Mouse (Mus musculus) liver, postnatal 0 days (tissue): ENCODE measurements around the gene 4930444G20Rik. TPM values are rescaled to one million over a fixed set of nuclear protein-coding genes. Genes with fewer than 3 reads are reported as not detected.
A peak's percentile ranks its signal among the peaks of the same experiment; 100 is the strongest.
"Not testable (repeated sequence)": the region's sequence is repeated elsewhere in the genome, so short reads cannot be mapped to it uniquely, and the experiment has no call there.

Experiments
- ATAC-seq: fragments of 200-750 bp; cut with Nextera tagmentation; 2 replicates; pipeline ENCODE4 v1.8.0; 2017; ENCODE audit warnings: mild to moderate bottlenecking, moderate library complexity
- DNase-seq: peaks from one replicate; pipeline ENCODE4 v3.0.0-alpha.2; 2016
- H3K27ac ChIP-seq: fragments of 300-500 bp; sonication (generic); 2 replicates; pipeline ENCODE4 v1.5.1; 2014; ENCODE audit warnings: antibody characterized with exemption, moderate library complexity, mild to moderate bottlenecking, low read depth
- H3K27me3 ChIP-seq: fragments of 300-500 bp; sonication (generic); 2 replicates; pipeline ENCODE4 v1.6.1; 2014; ENCODE audit warnings: low read length, control low read depth, mixed read lengths; ENCODE audit not compliant: insufficient read depth
- H3K36me3 ChIP-seq: fragments of 300-500 bp; sonication (generic); replicated peaks from 2 replicates; pipeline ENCODE4 v1.6.1; 2014; ENCODE audit warnings: mild to moderate bottlenecking, control low read depth, low read length, moderate library complexity, mixed read lengths; ENCODE audit not compliant: insufficient read depth
- H3K4me1 ChIP-seq: fragments of 300-500 bp; sonication (generic); 2 replicates; pipeline ENCODE4 v1.6.1; 2014; ENCODE audit warnings: antibody characterized with exemption, mild to moderate bottlenecking, control low read depth; ENCODE audit not compliant: insufficient read depth
- H3K4me2 ChIP-seq: fragments of 300-500 bp; sonication (generic); 2 replicates; pipeline ENCODE4 v1.6.1; 2014; ENCODE audit warnings: low read depth, mild to moderate bottlenecking, low read length, moderate library complexity, mixed read lengths
- H3K4me3 ChIP-seq: fragments of 300-500 bp; sonication (generic); 2 replicates; pipeline ENCODE4 v1.5.1; 2014; ENCODE audit warnings: low read depth, low read length
- H3K9ac ChIP-seq: fragments of 300-500 bp; sonication (generic); replicated peaks from 2 replicates; pipeline ENCODE4 v1.6.1; 2014; ENCODE audit warnings: mild to moderate bottlenecking, moderate library complexity
- H3K9me3 ChIP-seq: fragments of 300-500 bp; sonication (generic); 2 replicates; pipeline ENCODE4 v1.6.1; 2016; ENCODE audit warnings: mild to moderate bottlenecking, control low read depth, low read length, mixed read lengths
- CTCF ChIP-seq: sonication (generic); IDR thresholded peaks from 2 replicates; pipeline ENCODE4 v1.5.1; 2016; ENCODE audit warnings: antibody characterized with exemption, low read depth
- EP300 ChIP-seq: IDR thresholded peaks from 2 replicates; pipeline ENCODE4 v1.6.1; 2016; ENCODE audit warnings: antibody characterized with exemption, low read depth, mild to moderate bottlenecking
- WGBS: fragments of 180-500 bp; shearing (Covaris S2); extraction: QIAGEN DNeasy Blood & Tissue Kit; methylation state at CpG from one replicate; pipeline ENCODE4 v1.1.7; 2014; ENCODE audit not compliant: insufficient replicate concordance; 5-methylcytosine and 5-hydroxymethylcytosine counted together
- polyA plus RNA-seq: library from polyadenylated mRNA; unstranded; fragments of >200 nt; fragmentation: Nextera tagmentation; extraction: Ambion mirVana; gene quantifications from 2 replicates; pipeline ENCODE4 v1.2.1, GENCODE M21; 2015

The 4930444G20Rik gene
- polyA plus RNA-seq, 1 experiment from 2014 or later: not detected

- no peak for TF ChIP-seq CTCF
- TF ChIP-seq EP300: no peak
- WGBS: 10% methylated on average over 41 of the region's 41 CpGs
- Histone ChIP-seq H3K9ac (peak overlapping the region; percentile 53), H3K27me3 (no peaks in the 10 kb centered on the region), H3K27ac (no peak overlapping the region), H3K36me3 (no peaks in the 10 kb centered on the region), H3K4me2 (peak overlapping the region; percentile 79), H3K4me1 (peaks cover 11% of the 10 kb centered on the region), H3K4me3 (peak overlapping the region; percentile 49), H3K9me3 (no peaks in the 10 kb centered on the region)
- ATAC-seq (peak; percentile 99), DNase-seq (peak; percentile 94)
Observed at GRCm38 (mm10) chr10:22058218-22059025, 9.5 kb downstream of the 4930444G20Rik start.

GRCm38 (mm10) chr10:22055308-22055707 is 12.6 kb downstream of the 4930444G20Rik start:
- H3K4me3 ChIP-seq: no peak overlapping the region
- TF ChIP-seq EP300 (no peak), CTCF (no peak)
- no peak for DNase-seq

GRCm38 (mm10) chr10:22036256-22036655 is 31.6 kb downstream of the 4930444G20Rik start:
- not testable (repeated sequence) for ATAC-seq

More at GRCm38 (mm10) chr10:22055308-22055707, 12.6 kb downstream of the 4930444G20Rik start:
- Histone ChIP-seq H3K4me1 (peaks cover 11% of the 10 kb centered on the region), H3K36me3 (no peaks in the 10 kb centered on the region), H3K9me3 (no peaks in the 10 kb centered on the region), H3K4me2 (no peak overlapping the region), H3K9ac (no peak overlapping the region), H3K27me3 (no peaks in the 10 kb centered on the region), H3K27ac (no peak overlapping the region)
- ATAC-seq: no peak

GRCm38 (mm10) chr10:22034303-22034702 is 33.6 kb downstream of the 4930444G20Rik start:
- no peak overlapping the region for H3K27ac ChIP-seq
- TF ChIP-seq CTCF (peak; percentile 53), EP300 (no peak)
- WGBS: 9% methylated on average over 9 of the region's 9 CpGs
- no peaks in the 10 kb centered on the region for H3K9me3 ChIP-seq
- H3K4me3 ChIP-seq: no peak overlapping the region
- H3K27me3 ChIP-seq: no peaks in the 10 kb centered on the region
- ATAC-seq: no peak
- H3K4me2 ChIP-seq: no peak overlapping the region
- no peak overlapping the region for H3K9ac ChIP-seq
- peak; percentile 22 for DNase-seq
- no peaks in the 10 kb centered on the region for H3K4me1 ChIP-seq
- no peaks in the 10 kb centered on the region for H3K36me3 ChIP-seq

More at GRCm38 (mm10) chr10:22036256-22036655, 31.6 kb downstream of the 4930444G20Rik start:
- not testable (repeated sequence) for H3K36me3 ChIP-seq, H3K27ac ChIP-seq, H3K9ac ChIP-seq, H3K4me1 ChIP-seq, H3K4me3 ChIP-seq, H3K9me3 ChIP-seq, H3K4me2 ChIP-seq, H3K27me3 ChIP-seq
- peak; percentile 63 for DNase-seq
- 3% methylated on average over 3 of the region's 3 CpGs for WGBS
- TF ChIP-seq CTCF: peak; percentile 72

GRCm38 (mm10) chr10:22018618-22019017 is 49.3 kb downstream of the 4930444G20Rik start:
- WGBS: 85% methylated on average over 4 of the region's 4 CpGs
- TF ChIP-seq CTCF (peak; percentile 40), EP300 (no peak)
- Histone ChIP-seq H3K9ac (no peak overlapping the region), H3K4me3 (no peak overlapping the region), H3K36me3 (no peaks in the 10 kb centered on the region), H3K4me2 (no peak overlapping the region), H3K4me1 (no peaks in the 10 kb centered on the region), H3K9me3 (no peaks in the 10 kb centered on the region), H3K27me3 (no peaks in the 10 kb centered on the region), H3K27ac (no peak overlapping the region)
- DNase-seq (no peak), ATAC-seq (no peak)

GRCm38 (mm10) chr10:22017469-22018159 is 50.3 kb downstream of the 4930444G20Rik start:
- H3K9me3 ChIP-seq: no peaks in the 10 kb centered on the region
- no peak overlapping the region for H3K4me2 ChIP-seq
- H3K36me3 ChIP-seq: no peaks in the 10 kb centered on the region
- no peak overlapping the region for H3K9ac ChIP-seq
- H3K4me3 ChIP-seq: no peak overlapping the region
- no peak overlapping the region for H3K27ac ChIP-seq
- no peaks in the 10 kb centered on the region for H3K4me1 ChIP-seq
- DNase-seq (no peak), ATAC-seq (no peak)
- WGBS: 68% methylated on average over 16 of the region's 16 CpGs
- TF ChIP-seq EP300 (no peak), CTCF (no peak)
- H3K27me3 ChIP-seq: no peaks in the 10 kb centered on the region

Other genes starting within 250 kb of the 4930444G20Rik start
- 20.6 and 21.7 TPM in 2 replicates for gene Sgk1, start 185.9 kb downstream of the 4930444G20Rik start, polyA plus RNA-seq
- gene E030030I06Rik, start 81.2 kb upstream of the 4930444G20Rik start, polyA plus RNA-seq: 6.8 and 8.2 TPM in 2 replicates
- gene Raet1e, start 90.5 kb upstream of the 4930444G20Rik start, polyA plus RNA-seq: 2.1 and 2.8 TPM in 2 replicates
- not detected in 2 replicates for gene H60b, start 90.5 kb upstream of the 4930444G20Rik start, polyA plus RNA-seq